ENCODE assay signal across 23 mouse cellular contexts in genomic region chr3:127924464-127924863, GRCm38 (mm10). TPM values are rescaled to one million over a fixed set of nuclear protein-coding genes. Genes with fewer than 3 reads are reported as not detected.
DNase-seq lines count a peak whose midpoint lies in the region; ATAC-seq and TF ChIP-seq lines count a peak whose summit lies in the region.
"Had no signal": no experiment of that assay in that cellular context is flagged by ENCODE, and none has a peak within 500 bp of the region (broad histone marks: within the 10 kb centered on the region; RNA-seq: fewer than 3 reads in every experiment).

No protein-coding gene starts in this region.

- H3K4me1 ChIP-seq in intestine, embryonic 15.5 days (replicated peaks) = no peaks in the 10 kb centered on the region
- H3K4me1 ChIP-seq in heart, adult 2 months (ENCODE audit: control insufficient read depth, insufficient read depth, low read length) = no peaks in the 10 kb centered on the region
- H3K4me1 ChIP-seq: forebrain, embryonic 12.5 days; hindbrain, embryonic 15.5 days; kidney, embryonic 15.5 days; midbrain, embryonic 15.5 days; neural tube, embryonic 13.5 days had no signal

- ATAC-seq in CD4-positive, CD25-positive, alpha-beta regulatory T cell, adult 4 months = peak; percentile 71
- ATAC-seq in activated CD4-positive, CD25-positive, alpha-beta regulatory T cell, adult 4 months = peak; percentile 65
- ATAC-seq in megakaryocyte progenitor cell, adult 5-6 weeks (replicated peaks; ENCODE audit: poor library complexity) = peak; percentile 85
- ATAC-seq in intestine, embryonic 15.5 days = no peak
- ATAC-seq: midbrain, embryonic 15.5 days had no signal

- no peak overlapping the region for H3K4me2 ChIP-seq in intestine, embryonic 15.5 days (replicated peaks)
- H3K4me2 ChIP-seq: forebrain, embryonic 12.5 days; hindbrain, embryonic 15.5 days; kidney, embryonic 15.5 days; liver, embryonic 13.5 days; midbrain, embryonic 15.5 days; neural tube, embryonic 13.5 days had no signal

- H3K4me3 ChIP-seq in intestine, embryonic 15.5 days (replicated peaks) = no peak overlapping the region
- H3K4me3 ChIP-seq in heart, adult 2 months = no peak overlapping the region
- H3K4me3 ChIP-seq: forebrain, embryonic 12.5 days; hindbrain, embryonic 15.5 days; kidney, embryonic 15.5 days; liver, embryonic 13.5 days; midbrain, embryonic 15.5 days; neural tube, embryonic 13.5 days had no signal

- no peak for TF ChIP-seq CTCF in heart, adult 2 months (IDR thresholded peaks at IDR 0.05)

- intact Hi-C loops in heart, adult 2 months (cut with DNase I) = no loop called here

- H3K36me3 ChIP-seq in intestine, embryonic 15.5 days = no peaks in the 10 kb centered on the region
- no peaks in the 10 kb centered on the region for H3K36me3 ChIP-seq in heart, adult 2 months (ENCODE audit: control insufficient read depth, insufficient read depth, low read length)
- H3K36me3 ChIP-seq: forebrain, embryonic 12.5 days; hindbrain, embryonic 15.5 days; kidney, embryonic 15.5 days; liver, embryonic 13.5 days; midbrain, embryonic 15.5 days; neural tube, embryonic 13.5 days had no signal

- H3K79me2 ChIP-seq in heart, adult 2 months (replicated peaks; ENCODE audit: control insufficient read depth, insufficient read depth, low read length) = no peaks in the 10 kb centered on the region

- H3K9me3 ChIP-seq in intestine, embryonic 15.5 days = no peaks in the 10 kb centered on the region
- H3K9me3 ChIP-seq: forebrain, embryonic 12.5 days; hindbrain, embryonic 15.5 days; kidney, embryonic 15.5 days; liver, embryonic 13.5 days; midbrain, embryonic 15.5 days; neural tube, embryonic 13.5 days had no signal

- H3K9ac ChIP-seq in intestine, embryonic 15.5 days = no peak overlapping the region
- no peak overlapping the region for H3K9ac ChIP-seq in heart, adult 2 months (ENCODE audit: low read depth, low read length)
- H3K9ac ChIP-seq: forebrain, embryonic 12.5 days; hindbrain, embryonic 15.5 days; kidney, embryonic 15.5 days; liver, embryonic 13.5 days; midbrain, embryonic 15.5 days; neural tube, embryonic 13.5 days had no signal

- 83% methylated on average over 2 of the region's 2 CpGs for WGBS in intestine, embryonic 15.5 days
- 59% methylated on average over 2 of the region's 2 CpGs for WGBS in heart, adult 2 months

- TF ChIP-seq EP300 in heart, adult 2 months (IDR thresholded peaks at IDR 0.05; ENCODE audit: insufficient read depth, low read depth, low read length) = no peak

- no peaks in the 10 kb centered on the region for H3K27me3 ChIP-seq in intestine, embryonic 15.5 days (replicated peaks)
- no peaks in the 10 kb centered on the region for H3K27me3 ChIP-seq in heart, adult 2 months (ENCODE audit: control insufficient read depth, insufficient read depth, low read length)
- H3K27me3 ChIP-seq: forebrain, embryonic 12.5 days; hindbrain, embryonic 15.5 days; kidney, embryonic 15.5 days; liver, embryonic 13.5 days; midbrain, embryonic 15.5 days; neural tube, embryonic 13.5 days had no signal

- DNase-seq in 416B (ENCODE audit: low read depth) = peak; percentile 12
- no peak for DNase-seq in heart, adult 2 months
- DNase-seq in adrenal gland, adult 8-10 months = no peak
- no peak for DNase-seq in right cerebral cortex, postnatal 25 days
- DNase-seq: adrenal gland, postnatal 25 days; cerebellum, adult 9-10 months; gastrocnemius, postnatal 36 days; heart, postnatal 4 days; kidney, adult 11 months; kidney, postnatal 4 days; liver, embryonic 13.5 days; lung, adult 2 months; lung, postnatal 14 days had no signal

- H3K27ac ChIP-seq in intestine, embryonic 15.5 days = no peak overlapping the region
- no peak overlapping the region for H3K27ac ChIP-seq in heart, adult 2 months
- H3K27ac ChIP-seq: forebrain, embryonic 12.5 days; hindbrain, embryonic 15.5 days; kidney, embryonic 15.5 days; liver, embryonic 13.5 days; midbrain, embryonic 15.5 days; neural tube, embryonic 13.5 days; stomach, postnatal 0 days had no signal

- TF ChIP-seq POLR2A in heart, adult 2 months (IDR thresholded peaks at IDR 0.05; ENCODE audit: insufficient read depth, low read depth, low read length) = no peak

RNA-seq across cellular contexts. Expression of gene Fam241a, which starts 28.3 kb away (rescaled TPM):
- polyA plus RNA-seq in CD4-positive, CD25-positive, alpha-beta regulatory T cell, adult 4 months (2017; shearing (Covaris generic)) = 1 to 10 TPM; 6.3 to 7.5 TPM
- 1 to 10 TPM; 4.0 to 7.2 TPM for polyA plus RNA-seq in activated CD4-positive, CD25-positive, alpha-beta regulatory T cell, adult 4 months (2017; shearing (Covaris generic))
- total RNA-seq in megakaryocyte progenitor cell, adult 5-6 weeks (2015) = 34.4 and 38.7 TPM in 2 replicates
- total RNA-seq in megakaryocyte progenitor cell, adult 5-6 weeks (2017) = 21.0 and 27.7 TPM in 2 replicates
- polyA plus RNA-seq in intestine, embryonic 15.5 days (2015; fragmentation: Nextera tagmentation; extraction: Ambion mirVana) = 12.3 and 13.4 TPM in 2 replicates
- 1 to 10 TPM; 3.6 to 4.2 TPM for total RNA-seq in heart, adult 2 months (2021)
- polyA plus RNA-seq in heart, adult 2 months (2012; rRNA removed) = 1.3 and 1.7 TPM in 2 replicates
- 1 to 10 TPM; 3.0 to 5.2 (median 3.3) TPM for total RNA-seq in adrenal gland, adult 8-10 months (2022)
